Mouse (Mus musculus): ENCODE data around the gene Il17ra.

DNA sequence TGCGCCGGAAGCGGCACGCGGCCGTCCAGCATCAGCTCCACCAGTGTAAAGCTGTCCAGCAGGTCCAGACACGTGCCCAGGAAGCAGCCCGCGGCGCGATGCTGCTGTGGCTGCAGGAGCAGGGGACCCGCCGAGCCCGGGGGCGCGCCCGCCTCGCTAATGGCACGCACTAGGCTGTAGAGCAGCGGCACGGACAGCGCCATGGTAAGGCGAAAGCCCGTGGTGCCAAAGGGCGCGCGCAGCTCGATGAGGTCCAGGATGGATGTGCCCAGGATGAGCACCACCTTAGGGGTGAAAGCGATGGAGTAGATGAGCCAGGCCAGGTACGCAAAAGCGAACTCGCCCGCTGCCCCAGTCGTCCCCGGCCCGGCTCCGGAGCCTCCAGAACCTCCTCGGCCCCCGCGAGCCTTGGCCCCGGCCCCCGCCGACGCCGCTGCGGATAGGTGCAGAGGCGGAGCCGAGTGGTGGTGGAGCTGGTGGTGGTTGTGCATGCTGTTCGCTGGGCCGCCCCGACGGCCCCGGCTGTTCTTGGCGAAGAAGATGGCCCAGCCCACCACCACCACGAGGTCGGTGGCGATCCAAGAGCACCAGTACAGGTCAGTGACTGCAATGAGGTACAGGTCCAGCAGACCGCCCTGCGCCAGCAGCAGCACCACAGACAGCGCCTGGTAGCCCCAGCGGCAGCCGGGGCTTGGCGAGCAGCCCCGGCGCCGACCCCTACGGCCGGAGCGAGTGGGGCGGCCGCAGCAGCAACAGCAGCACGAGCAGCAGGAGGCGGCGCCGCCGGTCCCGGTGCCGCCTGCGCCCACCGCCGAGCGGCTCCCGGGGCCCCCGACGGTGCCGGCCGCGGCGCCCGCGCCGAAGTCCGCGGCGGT is 29.7 kb downstream of the Il17ra start:
- TF ChIP-seq CTCF (conservative IDR thresholded peaks at IDR 0.05; ENCODE audit: low read length) (no peak), POU5F1 (IDR thresholded peaks at IDR 0.05; ENCODE audit: borderline replicate concordance, low read length) (no peak)
